Mouse (Mus musculus) layer of hippocampus, adult 11-12 months (tissue): ENCODE results near the gene Trim71.

Source experiments
- DNase-seq: peaks from one replicate; pipeline ENCODE4 v3.0.0; 2022; ENCODE audit warnings: low spot score

Gene Trim71

GRCm38 (mm10) chr9:114563761-114564606 lies at the start of gene Trim71:
TSS of gene Trim71 (minus strand) at chr9:114564369.
- DNase-seq: no peak

DNA sequence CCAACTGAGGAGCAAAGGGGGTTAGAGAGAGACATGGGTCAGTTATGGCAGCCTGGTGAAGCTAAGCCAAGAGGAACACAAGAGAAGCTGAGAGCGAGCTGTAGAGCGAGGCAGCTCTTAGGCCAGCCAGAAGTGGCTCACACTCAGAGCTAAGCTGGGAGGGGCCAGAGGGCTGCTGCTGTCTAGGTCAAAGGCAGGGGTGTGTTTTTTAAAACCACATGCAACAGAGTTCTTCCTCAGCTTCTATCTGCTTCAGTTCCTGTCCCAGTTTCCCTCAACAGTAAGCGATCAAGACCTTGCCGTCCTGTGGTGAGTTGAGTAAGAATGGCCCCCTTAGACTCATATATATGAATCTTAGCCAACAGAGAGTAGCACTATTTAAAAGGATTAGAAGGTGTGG lies 48.9 kb upstream of the Trim71 start:
- DNase-seq: no peak

- DNase-seq: no peak
Observed at GRCm38 (mm10) chr9:114612566-114612965, 48.4 kb upstream of the Trim71 start.

GRCm38 (mm10) chr9:114610266-114610665 lies 46.1 kb upstream of the Trim71 start:
- DNase-seq: no peak

DNA sequence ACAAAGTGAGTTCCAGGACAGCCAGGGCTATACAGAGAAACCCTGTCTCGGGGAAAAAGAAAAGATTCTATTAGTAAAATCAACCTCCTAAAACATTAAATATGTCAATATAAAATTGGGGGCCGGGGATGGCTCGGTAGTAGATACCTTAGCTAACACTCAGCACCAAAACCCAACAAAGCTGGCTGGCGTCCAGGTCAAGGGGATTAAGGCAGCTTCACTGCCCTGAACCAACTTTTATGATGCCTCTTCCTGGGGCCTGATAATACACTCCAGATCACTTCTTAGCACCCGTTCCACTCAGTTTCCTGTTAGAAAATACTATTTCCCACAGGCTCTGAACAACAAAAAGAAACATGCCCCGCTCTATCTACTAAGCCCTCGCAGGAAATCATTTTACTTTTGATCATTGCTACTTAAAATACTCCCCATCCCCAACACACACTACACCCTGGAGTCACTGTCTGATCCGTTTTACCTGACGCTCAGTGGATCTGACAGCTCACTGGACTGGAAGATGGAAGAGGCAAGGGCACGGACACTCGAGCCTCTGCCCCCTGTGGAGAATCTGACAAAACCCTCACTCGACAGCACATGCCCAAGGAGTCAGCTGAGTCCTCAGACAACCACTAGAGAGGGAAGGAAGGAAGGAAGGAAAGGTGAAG lies 39.8 kb upstream of the Trim71 start:
- no peak for DNase-seq

DNA sequence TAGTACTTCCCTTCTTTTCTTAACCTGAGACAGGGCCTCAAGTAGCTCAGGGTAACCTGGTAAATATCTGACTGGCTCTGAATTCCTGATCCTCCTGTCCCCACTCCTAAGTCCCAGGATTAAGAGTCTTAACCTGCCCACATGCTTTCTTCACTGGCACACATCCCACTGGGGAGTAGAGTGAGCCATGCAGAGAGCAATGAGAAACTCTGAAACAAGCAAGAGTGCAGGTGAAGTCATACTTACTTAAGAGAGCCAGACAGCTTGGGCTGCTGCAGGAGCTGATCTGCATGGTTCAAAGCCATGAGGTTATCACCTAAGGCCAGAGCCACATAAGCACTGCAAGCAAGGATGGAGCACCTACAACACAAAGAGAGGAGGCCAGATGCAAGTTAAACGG lies 36.9 kb upstream of the Trim71 start:
- no peak for DNase-seq

DNA sequence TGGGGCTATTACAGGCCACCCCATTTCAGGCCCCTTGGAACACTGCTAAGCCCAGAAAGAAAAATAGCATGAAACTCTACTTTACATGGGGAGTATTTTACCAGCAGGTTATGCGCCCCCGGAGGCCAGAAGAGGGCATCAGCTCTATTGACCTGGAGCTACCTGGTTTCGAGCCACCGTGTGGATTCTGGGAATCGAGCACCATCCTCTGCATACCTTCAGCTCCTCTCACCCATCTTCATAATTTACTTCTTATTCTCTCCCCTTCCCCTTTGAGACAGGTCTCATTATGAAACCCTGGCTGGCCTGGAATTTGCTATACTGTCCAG lies 20.8 kb upstream of the Trim71 start:
- no peak for DNase-seq

GRCm38 (mm10) chr9:114584183-114585016 lies 20.2 kb upstream of the Trim71 start:
- DNase-seq: no peak

DNA sequence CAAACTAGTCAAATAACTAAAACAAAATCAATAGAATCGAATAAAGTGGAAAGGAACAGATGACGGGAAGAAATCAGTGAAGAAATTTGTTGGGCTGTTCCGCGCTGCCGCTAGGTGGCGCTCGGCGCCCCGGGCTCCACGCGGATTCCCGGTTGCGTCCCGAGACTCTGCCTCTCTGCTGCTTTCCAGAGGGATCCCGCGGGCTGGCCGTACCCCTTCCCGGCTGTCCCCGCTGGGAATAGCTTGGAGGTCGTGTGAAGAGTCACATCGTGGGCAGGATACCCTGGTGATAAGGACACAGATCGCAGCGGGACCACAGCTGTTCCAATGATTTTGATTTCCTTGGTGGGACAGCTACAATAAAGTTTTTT lies 19.6 kb upstream of the Trim71 start:
- DNase-seq: peak; percentile 43

DNA sequence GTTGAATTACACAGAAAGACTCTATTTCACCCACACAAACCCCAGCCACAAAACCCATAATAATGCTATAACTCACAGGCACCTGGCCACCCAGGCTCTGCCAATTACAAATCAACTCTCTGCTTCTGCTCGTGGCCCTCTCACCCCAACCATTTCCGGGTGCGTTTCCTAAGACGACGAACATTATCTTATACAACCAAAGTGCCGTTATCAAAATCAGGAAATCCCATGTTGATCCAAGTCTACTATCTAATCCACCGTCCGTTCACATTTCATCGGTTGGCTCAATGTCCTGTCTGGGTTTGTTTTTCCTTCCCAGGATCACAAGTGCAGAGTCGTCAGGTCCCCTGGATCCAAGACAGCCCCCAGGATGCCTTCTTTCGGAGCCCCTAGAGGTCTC lies 14.5 kb upstream of the Trim71 start:
- no peak for DNase-seq

GRCm38 (mm10) chr9:114576001-114576400 lies 11.8 kb upstream of the Trim71 start:
- no peak for DNase-seq

GRCm38 (mm10) chr9:114573528-114573927 lies 9.4 kb upstream of the Trim71 start:
- DNase-seq: no peak

GRCm38 (mm10) chr9:114568682-114569474 lies 4.7 kb upstream of the Trim71 start:
- DNase-seq: no peak

GRCm38 (mm10) chr9:114564667-114565066 lies 498 bp upstream of the Trim71 start:
- DNase-seq: no peak

DNA sequence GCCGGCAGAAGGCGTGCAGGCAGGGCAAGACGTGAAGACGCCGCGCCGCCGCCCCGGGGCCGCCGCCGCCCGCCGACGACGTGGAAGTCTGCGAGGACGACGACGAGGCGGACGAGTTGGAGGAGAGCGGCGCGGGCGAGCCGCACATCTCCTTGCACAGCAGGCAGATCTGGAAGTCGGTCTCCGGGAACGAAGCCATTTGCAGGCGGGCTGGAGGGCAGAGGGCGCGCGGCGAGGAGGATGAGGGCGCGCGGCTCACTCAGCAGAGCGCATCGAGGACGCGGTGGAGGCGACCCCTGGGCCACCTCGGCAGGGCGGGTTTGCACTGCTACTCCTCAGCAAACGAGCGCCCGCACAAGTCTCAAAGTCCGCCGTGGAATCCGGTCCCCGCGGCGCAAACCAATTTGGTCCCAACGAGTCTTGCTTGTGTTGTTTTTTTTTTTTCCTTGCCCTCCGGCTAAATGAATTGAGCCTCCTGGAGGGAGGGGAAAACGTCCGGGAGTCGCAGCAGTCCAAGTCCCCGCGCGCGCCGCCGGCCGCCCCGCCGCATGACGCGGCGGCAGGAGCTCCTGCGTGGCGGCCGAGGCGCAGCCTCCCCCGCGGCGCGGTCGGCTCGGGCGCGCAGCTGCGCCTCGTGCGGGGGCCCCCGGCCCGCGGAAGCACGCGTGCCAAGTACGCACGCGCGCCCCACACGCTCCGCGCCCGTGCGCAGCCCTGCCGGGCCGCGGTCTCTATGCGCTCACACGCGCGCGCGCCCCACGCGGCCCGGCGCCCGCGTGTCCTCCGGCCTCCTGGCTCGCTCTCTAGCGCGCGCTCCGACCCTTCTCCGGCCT lies 1.0 kb downstream of the Trim71 start:
- no peak for DNase-seq

DNA sequence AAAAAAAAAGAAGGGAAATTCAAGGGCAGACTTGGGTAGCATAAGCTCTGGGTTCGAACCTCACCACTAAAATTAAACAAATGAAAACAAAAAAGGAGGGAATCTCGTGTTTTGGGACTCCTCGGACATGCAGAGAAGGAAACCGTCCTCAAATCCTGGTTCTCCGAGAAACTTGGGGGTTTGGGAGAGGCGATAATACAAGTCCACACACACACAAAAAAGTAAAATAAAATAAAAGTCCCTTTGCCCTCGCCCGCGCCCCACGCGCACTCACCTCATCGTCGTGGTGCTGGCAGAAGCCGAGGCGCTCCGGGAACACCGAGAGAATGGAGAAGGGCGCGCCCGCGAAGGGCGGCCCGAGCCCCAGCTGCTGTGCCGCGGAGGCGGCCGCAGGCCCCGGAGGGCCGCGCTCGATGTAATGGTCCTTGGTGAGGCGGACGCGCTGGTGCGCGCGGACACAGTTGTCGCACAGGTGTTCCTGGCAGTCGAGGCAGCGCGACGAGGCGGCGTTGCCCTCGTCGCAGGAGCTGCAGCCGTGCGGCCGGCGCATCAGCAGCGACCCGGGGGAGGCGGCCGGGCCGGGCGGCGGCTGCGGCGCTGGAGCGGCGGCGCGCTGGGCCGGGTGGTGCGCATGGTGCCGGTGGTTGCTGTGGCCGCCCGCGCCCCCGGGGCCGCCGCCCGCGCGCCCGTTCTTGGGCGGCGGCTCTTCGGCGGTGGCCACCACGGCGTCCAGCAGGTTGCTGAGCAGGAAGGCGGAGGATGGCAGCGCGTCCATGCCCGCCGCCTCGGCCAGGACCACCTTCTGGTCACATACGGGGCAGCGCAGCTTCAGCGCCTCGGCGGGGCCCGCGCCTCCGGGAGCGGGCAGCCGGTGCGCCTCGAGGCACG lies 1.9 kb downstream of the Trim71 start:
- DNase-seq: no peak

DNA sequence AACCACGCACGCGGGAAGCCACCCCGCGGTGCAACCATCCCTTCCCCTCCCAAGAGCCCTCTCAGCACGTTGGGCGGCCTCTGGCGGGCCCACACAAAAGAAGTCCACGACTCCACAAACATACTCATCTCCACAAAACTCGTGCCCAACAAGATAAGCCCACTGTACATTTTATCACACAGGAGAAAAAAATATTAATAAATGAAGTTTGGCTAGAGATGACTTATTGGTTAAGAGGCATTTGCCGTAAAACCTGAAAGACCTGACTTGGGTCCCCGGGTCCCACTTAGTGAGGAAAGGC lies 2.5 kb downstream of the Trim71 start:
- DNase-seq: no peak

GRCm38 (mm10) chr9:114560771-114561670 lies 3.1 kb downstream of the Trim71 start:
- no peak for DNase-seq

DNA sequence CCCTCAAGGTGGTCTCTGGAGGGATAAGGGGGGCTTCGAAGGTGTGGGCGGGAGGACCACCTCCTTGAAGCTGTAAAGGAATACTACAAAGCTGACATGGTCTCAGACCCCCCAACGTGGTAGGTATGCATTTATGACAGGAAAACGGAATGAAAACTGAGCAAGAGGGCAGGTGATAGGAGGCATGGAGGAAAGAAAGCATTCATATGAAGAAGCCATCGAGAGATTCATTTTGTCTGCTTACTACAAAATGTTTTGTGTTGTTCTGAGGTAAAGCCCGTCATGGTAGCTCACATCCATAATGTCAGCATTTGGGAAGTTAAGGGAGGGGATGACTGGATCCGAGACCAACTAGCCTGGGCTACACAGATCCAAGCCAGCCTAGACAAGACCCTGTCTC lies 4.0 kb downstream of the Trim71 start:
- DNase-seq: no peak
